Mouse (Mus musculus): ENCODE measurements around the gene Rbm34. TPM values are rescaled to one million over a fixed set of nuclear protein-coding genes. Genes with fewer than 3 reads are reported as not detected.

Gene Rbm34
- polyA plus RNA-seq, 1 experiment from 2014 or later = 26.5 TPM

DNA sequence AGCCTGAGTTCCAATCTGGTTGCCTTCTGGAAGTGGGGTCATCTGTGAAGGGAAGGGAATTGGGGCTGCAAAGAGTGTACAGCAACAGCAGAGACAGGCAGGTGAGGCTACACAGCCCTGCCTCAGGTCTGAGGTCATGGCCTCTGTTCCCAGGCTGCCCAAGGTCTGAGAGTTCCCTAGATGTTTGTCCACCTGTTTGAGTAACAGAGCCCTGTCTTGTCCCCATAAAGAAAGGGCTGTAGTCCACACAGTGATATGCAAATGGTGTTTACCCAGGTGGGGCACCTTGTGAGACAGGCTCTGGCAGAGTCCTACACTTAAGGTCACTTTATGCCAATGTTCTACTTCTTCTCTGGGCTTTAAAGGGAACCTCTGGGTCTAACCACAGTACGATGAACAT, 69.3 kb downstream of the Rbm34 start:
- H3K27ac ChIP-seq = no peak overlapping the region
- H3K4me3 ChIP-seq (replicated peaks) = no peak overlapping the region
- 0 out of 2 replicates have a peak, but pooled peaks cover 3% of the 10 kb centered on the region for H3K9me3 ChIP-seq
- H3K4me2 ChIP-seq (replicated peaks) = no peak overlapping the region
- WGBS = 74% methylated on average over 1 of the region's 1 CpGs
- no peaks in the 10 kb centered on the region for H3K36me3 ChIP-seq
- H3K4me1 ChIP-seq (replicated peaks) = no peaks in the 10 kb centered on the region
- H3K27me3 ChIP-seq = no peaks in the 10 kb centered on the region
- ATAC-seq = no peak
- no peak overlapping the region for H3K9ac ChIP-seq (replicated peaks)

DNA sequence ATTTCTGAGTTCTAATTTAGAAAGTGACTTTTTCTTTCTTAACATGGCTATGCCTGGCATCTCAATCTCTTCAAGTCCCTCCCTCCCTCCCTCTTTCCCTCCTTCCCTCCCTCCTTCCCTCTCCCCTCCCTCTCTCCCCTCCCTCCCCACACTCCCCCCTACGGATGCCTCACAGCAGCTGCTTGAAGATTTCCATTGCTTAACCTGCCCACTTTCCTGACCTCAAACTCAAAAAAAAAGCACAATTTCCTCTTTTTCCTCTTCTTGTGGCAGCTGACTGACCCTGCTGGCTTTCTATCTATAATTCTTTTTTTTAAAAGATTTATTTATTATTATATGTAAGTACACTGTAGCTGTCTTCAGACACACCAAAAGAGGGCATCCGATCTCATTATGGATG, 69.8 kb downstream of the Rbm34 start:
- Histone ChIP-seq H3K27me3 (no peaks in the 10 kb centered on the region), H3K9ac (replicated peaks) (no peak overlapping the region), H3K4me1 (replicated peaks) (no peaks in the 10 kb centered on the region), H3K4me2 (replicated peaks) (no peak overlapping the region), H3K27ac (no peak overlapping the region), H3K36me3 (no peaks in the 10 kb centered on the region), H3K4me3 (replicated peaks) (no peak overlapping the region), H3K9me3 (0 out of 2 replicates have a peak, but pooled peaks cover 3% of the 10 kb centered on the region)
- 84% methylated on average over 2 of the region's 2 CpGs for WGBS
- no peak for ATAC-seq

Other genes with a start within 250 kb of the Rbm34 start
- 198 and 207 TPM in 2 replicates for gene Tomm20, start 25.2 kb downstream of the Rbm34 start, polyA plus RNA-seq (2015; fragmentation: Nextera tagmentation; extraction: Ambion mirVana)
- 20.0 and 22.8 TPM in 2 replicates for gene Pard3, start 92.8 kb upstream of the Rbm34 start, polyA plus RNA-seq (2015; fragmentation: Nextera tagmentation; extraction: Ambion mirVana)

Measured in midbrain, embryonic 13.5 days (tissue).